Mouse (Mus musculus) megakaryocyte-erythroid progenitor cell, adult 5-6 weeks (primary cell): ENCODE results near the gene Olfr1086. TPM values are rescaled to one million over a fixed set of nuclear protein-coding genes. Genes with fewer than 3 reads are reported as not detected.
"Not testable (repeated sequence)": the region's sequence is repeated elsewhere in the genome, so short reads cannot be mapped to it uniquely, and the experiment has no call there.

Experiments used
- ATAC-seq: replicated peaks from 2 replicates; pipeline ENCODE4 v1.8.0; 2016; ENCODE audit warnings: mild to moderate bottlenecking, inconsistent platforms; ENCODE audit not compliant: severe bottlenecking, poor library complexity, low FRiP score, low TSS enrichment
- total RNA-seq, 2 experiments: library from RNA; stranded (forward) in 1 of 2; stranded (reverse) in 1 of 2; fragments of 200-1000, 215-1000 nt in 1 of 2; fragments of >200 nt in 1 of 2; fragmentation: Nextera tagmentation in 1 of 2; gene quantifications; 2 replicates each; pipeline ENCODE4 v1.2.3; 2014 to 2017

Olfr1086 gene
- total RNA-seq (2014; fragmentation: Nextera tagmentation): not detected in 2 replicates
- not detected in 2 replicates for total RNA-seq (2017)

DNA sequence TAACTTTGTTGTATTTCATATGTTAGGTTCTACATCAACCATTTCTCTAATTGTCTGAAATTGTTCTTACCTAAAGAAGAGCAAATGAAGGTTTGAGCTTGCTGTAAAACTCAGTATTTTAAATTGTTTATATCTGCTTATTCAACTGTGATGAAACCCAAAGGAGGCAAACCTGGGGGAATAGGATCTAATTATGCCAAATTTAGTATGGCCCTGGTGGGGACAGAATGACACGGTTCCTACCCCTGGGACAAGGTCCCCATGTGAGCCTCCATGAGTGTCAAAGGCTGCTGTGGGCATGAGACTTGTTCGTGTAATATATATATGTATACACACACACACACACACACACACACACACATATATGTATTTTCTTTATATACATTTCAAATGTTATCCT lies at the start of gene Olfr1086:
Olfr1086 (minus strand) TSS at position 101 of the 400 bp plus-strand sequence.
- no peak for ATAC-seq

DNA sequence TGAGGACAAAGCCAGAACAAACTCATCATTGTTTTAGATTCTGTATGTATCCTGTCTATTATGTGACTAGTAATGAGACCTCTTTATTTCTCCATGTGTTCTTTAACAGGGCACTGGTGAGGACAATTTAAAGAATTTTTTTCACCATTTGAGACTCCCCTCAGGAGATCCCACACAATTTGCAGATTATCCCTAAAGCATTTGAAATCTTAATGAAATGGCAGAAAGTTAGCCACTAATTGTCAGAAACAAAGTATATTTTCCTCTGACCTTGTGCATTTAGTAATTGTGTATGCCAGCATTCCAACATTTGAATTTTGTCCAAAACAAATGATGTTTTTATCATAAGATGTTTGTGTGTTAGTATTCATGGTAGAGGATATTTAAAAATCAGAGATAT lies 18.4 kb upstream of the Olfr1086 start, which contains the start of gene Olfr1087:
Olfr1087 (minus strand) TSS at position 101 of the 400 bp plus-strand sequence.
- ATAC-seq: no peak

DNA sequence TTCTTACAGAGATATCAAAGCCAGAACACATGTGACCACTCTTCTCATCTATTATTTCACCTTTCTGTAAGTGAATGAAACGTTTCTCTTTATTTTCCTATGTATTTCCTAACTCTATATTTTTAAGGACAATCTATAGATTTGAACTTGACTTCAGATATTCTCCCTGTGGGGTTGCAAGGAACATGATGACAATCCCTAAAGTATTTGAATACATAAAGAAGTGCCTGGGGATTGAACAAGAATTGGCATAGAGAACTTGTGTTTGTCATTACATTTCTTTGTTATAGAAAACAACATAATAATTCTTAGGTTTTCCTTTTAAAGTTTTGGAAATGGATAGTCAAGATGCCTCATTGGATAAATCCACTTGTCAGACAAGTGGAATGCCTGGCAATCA lies 18.0 kb downstream of the Olfr1086 start, which contains the start of gene Olfr1085:
Olfr1085 (minus strand) TSS at position 101 of the 400 bp plus-strand sequence.
- ATAC-seq: no peak

DNA sequence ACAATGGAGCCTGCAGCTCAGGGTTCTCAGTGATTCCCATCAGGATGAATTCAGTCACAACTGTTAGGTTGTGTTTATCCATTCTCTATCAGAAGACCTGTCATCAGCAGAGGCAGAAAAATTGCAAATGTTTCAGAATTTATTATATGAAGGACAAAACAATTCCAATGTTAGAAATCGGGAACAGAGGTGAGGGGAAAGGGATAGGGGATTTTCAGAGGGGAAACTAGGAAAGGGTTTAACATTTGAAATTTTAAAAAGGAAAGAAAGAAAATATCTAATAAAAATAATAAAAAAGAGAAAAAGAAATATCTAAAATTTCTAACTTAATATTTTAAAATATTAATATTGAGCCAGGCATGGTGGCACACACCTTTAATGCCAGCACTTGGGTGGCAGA lies 40.3 kb downstream of the Olfr1086 start, which contains the start of gene Olfr1084:
Olfr1084 (minus strand) TSS at position 101 of the 400 bp plus-strand sequence.
- ATAC-seq: not testable (repeated sequence)

Other genes with a start within 250 kb of the Olfr1086 start
- not detected in 2 replicates for gene Olfr1065, start 229.5 kb downstream of the Olfr1086 start, total RNA-seq (2014; fragmentation: Nextera tagmentation)
- gene Olfr1065, start 229.5 kb downstream of the Olfr1086 start, total RNA-seq (2017): not detected in 2 replicates
- not detected in 2 replicates for gene Olfr1066, start 223.8 kb downstream of the Olfr1086 start, total RNA-seq (2014; fragmentation: Nextera tagmentation)
- gene Olfr1066, start 223.8 kb downstream of the Olfr1086 start, total RNA-seq (2017): not detected in 2 replicates
- gene Olfr228, start 192.7 kb downstream of the Olfr1086 start, total RNA-seq (2014; fragmentation: Nextera tagmentation): not detected in 2 replicates
- gene Olfr228, start 192.7 kb downstream of the Olfr1086 start, total RNA-seq (2017): not detected in 2 replicates
- not detected in 2 replicates for gene Olfr1076, start 171.6 kb downstream of the Olfr1086 start, total RNA-seq (2014; fragmentation: Nextera tagmentation)
- not detected in 2 replicates for gene Olfr1076, start 171.6 kb downstream of the Olfr1086 start, total RNA-seq (2017)
- gene Olfr1079, start 137.6 kb downstream of the Olfr1086 start, total RNA-seq (2014; fragmentation: Nextera tagmentation): not detected in 2 replicates
- gene Olfr1079, start 137.6 kb downstream of the Olfr1086 start, total RNA-seq (2017): not detected in 2 replicates
- not detected in 2 replicates for gene Olfr1080, start 121.9 kb downstream of the Olfr1086 start, total RNA-seq (2014; fragmentation: Nextera tagmentation)
- gene Olfr1080, start 121.9 kb downstream of the Olfr1086 start, total RNA-seq (2017): not detected in 2 replicates
- not detected in 2 replicates for gene Olfr1082, start 81.1 kb downstream of the Olfr1086 start, total RNA-seq (2014; fragmentation: Nextera tagmentation)
- gene Olfr1082, start 81.1 kb downstream of the Olfr1086 start, total RNA-seq (2017): not detected in 2 replicates
- not detected in 2 replicates for gene Olfr1084, start 40.4 kb downstream of the Olfr1086 start, total RNA-seq (2014; fragmentation: Nextera tagmentation)
- not detected in 2 replicates for gene Olfr1084, start 40.4 kb downstream of the Olfr1086 start, total RNA-seq (2017)
- not detected in 2 replicates for gene Olfr1085, start 18.1 kb downstream of the Olfr1086 start, total RNA-seq (2014; fragmentation: Nextera tagmentation)
- not detected in 2 replicates for gene Olfr1085, start 18.1 kb downstream of the Olfr1086 start, total RNA-seq (2017)
- gene Olfr1087, start 18.3 kb upstream of the Olfr1086 start, total RNA-seq (2014; fragmentation: Nextera tagmentation): not detected in 2 replicates
- gene Olfr1087, start 18.3 kb upstream of the Olfr1086 start, total RNA-seq (2017): not detected in 2 replicates
- gene Olfr1089, start 53.6 kb upstream of the Olfr1086 start, total RNA-seq (2014; fragmentation: Nextera tagmentation): not detected in 2 replicates
- not detected in 2 replicates for gene Olfr1089, start 53.6 kb upstream of the Olfr1086 start, total RNA-seq (2017)
- not detected in 2 replicates for gene Olfr1090, start 78.9 kb upstream of the Olfr1086 start, total RNA-seq (2014; fragmentation: Nextera tagmentation)
- not detected in 2 replicates for gene Olfr1090, start 78.9 kb upstream of the Olfr1086 start, total RNA-seq (2017)
- not detected in 2 replicates for gene Olfr1093, start 102.4 kb upstream of the Olfr1086 start, total RNA-seq (2014; fragmentation: Nextera tagmentation)
- gene Olfr1093, start 102.4 kb upstream of the Olfr1086 start, total RNA-seq (2017): not detected in 2 replicates
- not detected in 2 replicates for gene Olfr141, start 129.9 kb upstream of the Olfr1086 start, total RNA-seq (2014; fragmentation: Nextera tagmentation)
- gene Olfr141, start 129.9 kb upstream of the Olfr1086 start, total RNA-seq (2017): not detected in 2 replicates
- gene Olfr1094, start 144.6 kb upstream of the Olfr1086 start, total RNA-seq (2014; fragmentation: Nextera tagmentation): not detected in 2 replicates
- not detected in 2 replicates for gene Olfr1094, start 144.6 kb upstream of the Olfr1086 start, total RNA-seq (2017)
- not detected in 2 replicates for gene Olfr1095, start 171.6 kb upstream of the Olfr1086 start, total RNA-seq (2014; fragmentation: Nextera tagmentation)
- gene Olfr1095, start 171.6 kb upstream of the Olfr1086 start, total RNA-seq (2017): not detected in 2 replicates
- not detected in 2 replicates for gene Gm13723, start 194.7 kb upstream of the Olfr1086 start, total RNA-seq (2014; fragmentation: Nextera tagmentation)
- not detected in 2 replicates for gene Gm13723, start 194.7 kb upstream of the Olfr1086 start, total RNA-seq (2017)
- gene Olfr1097, start 212.1 kb upstream of the Olfr1086 start, total RNA-seq (2014; fragmentation: Nextera tagmentation): not detected in 2 replicates
- not detected in 2 replicates for gene Olfr1097, start 212.1 kb upstream of the Olfr1086 start, total RNA-seq (2017)
- not detected in 2 replicates for gene Olfr1098, start 244.5 kb upstream of the Olfr1086 start, total RNA-seq (2014; fragmentation: Nextera tagmentation)
- not detected in 2 replicates for gene Olfr1098, start 244.5 kb upstream of the Olfr1086 start, total RNA-seq (2017)